Mouse (Mus musculus) midbrain, embryonic 11.5 days (tissue): ENCODE measurements around the gene Ndufc1. TPM values are rescaled to one million over a fixed set of nuclear protein-coding genes. Genes with fewer than 3 reads are reported as not detected.

Source experiments
- ATAC-seq: fragments of 200-750 bp; cut with Nextera tagmentation; 2 replicates; pipeline ENCODE4 v1.8.0; 2017; ENCODE audit warnings: moderate TSS enrichment, moderate library complexity; ENCODE audit not compliant: low FRiP score
- DNase-seq: peaks from one replicate; pipeline ENCODE4 v3.0.0; 2015; ENCODE audit warnings: low spot score; ENCODE audit errors: missing footprints
- H3K27ac ChIP-seq: fragments of 300-500 bp; sonication (generic); 2 replicates; pipeline ENCODE4 v1.5.1; 2014; ENCODE audit warnings: low read depth, low read length
- H3K27me3 ChIP-seq: fragments of 300-500 bp; sonication (generic); 2 replicates; pipeline ENCODE4 v1.6.1; 2014; ENCODE audit warnings: mild to moderate bottlenecking, low read length, moderate library complexity, mixed read lengths; ENCODE audit not compliant: control insufficient read depth, insufficient read depth
- H3K36me3 ChIP-seq: fragments of 300-500 bp; sonication (generic); 2 replicates; pipeline ENCODE4 v1.6.1; 2014; ENCODE audit warnings: mild to moderate bottlenecking, low read length, moderate library complexity, mixed read lengths; ENCODE audit not compliant: control insufficient read depth, insufficient read depth
- H3K4me1 ChIP-seq: fragments of 300-500 bp; sonication (generic); 2 replicates; pipeline ENCODE4 v1.6.1; 2014; ENCODE audit warnings: low read length; ENCODE audit not compliant: control insufficient read depth, insufficient read depth
- H3K4me2 ChIP-seq: fragments of 300-500 bp; sonication (generic); 2 replicates; pipeline ENCODE4 v1.6.1; 2014; ENCODE audit warnings: mild to moderate bottlenecking, moderate library complexity
- H3K4me3 ChIP-seq: fragments of 300-500 bp; sonication (generic); 2 replicates; pipeline ENCODE4 v1.5.1; 2014; ENCODE audit warnings: low read depth, low read length
- H3K9ac ChIP-seq: fragments of 300-500 bp; sonication (generic); 2 replicates; pipeline ENCODE4 v1.6.1; 2014; ENCODE audit warnings: low read length
- H3K9me3 ChIP-seq: fragments of 300-500 bp; sonication (generic); 2 replicates; pipeline ENCODE4 v1.6.1; 2016; ENCODE audit warnings: low read length; ENCODE audit not compliant: control insufficient read depth
- WGBS: fragments of 180-500 bp; shearing (Covaris S2); extraction: QIAGEN DNeasy Blood & Tissue Kit; methylation state at CpG from one replicate; pipeline ENCODE4 v1.1.7; 2014; 5-methylcytosine and 5-hydroxymethylcytosine counted together
- polyA plus RNA-seq: library from polyadenylated mRNA; unstranded; fragments of >200 nt; fragmentation: Nextera tagmentation; extraction: Ambion mirVana; gene quantifications from 2 replicates; pipeline ENCODE4 v1.2.1, GENCODE M21; 2014

The Ndufc1 gene
- polyA plus RNA-seq, 1 experiment from 2014 or later, result 783 TPM

DNA sequence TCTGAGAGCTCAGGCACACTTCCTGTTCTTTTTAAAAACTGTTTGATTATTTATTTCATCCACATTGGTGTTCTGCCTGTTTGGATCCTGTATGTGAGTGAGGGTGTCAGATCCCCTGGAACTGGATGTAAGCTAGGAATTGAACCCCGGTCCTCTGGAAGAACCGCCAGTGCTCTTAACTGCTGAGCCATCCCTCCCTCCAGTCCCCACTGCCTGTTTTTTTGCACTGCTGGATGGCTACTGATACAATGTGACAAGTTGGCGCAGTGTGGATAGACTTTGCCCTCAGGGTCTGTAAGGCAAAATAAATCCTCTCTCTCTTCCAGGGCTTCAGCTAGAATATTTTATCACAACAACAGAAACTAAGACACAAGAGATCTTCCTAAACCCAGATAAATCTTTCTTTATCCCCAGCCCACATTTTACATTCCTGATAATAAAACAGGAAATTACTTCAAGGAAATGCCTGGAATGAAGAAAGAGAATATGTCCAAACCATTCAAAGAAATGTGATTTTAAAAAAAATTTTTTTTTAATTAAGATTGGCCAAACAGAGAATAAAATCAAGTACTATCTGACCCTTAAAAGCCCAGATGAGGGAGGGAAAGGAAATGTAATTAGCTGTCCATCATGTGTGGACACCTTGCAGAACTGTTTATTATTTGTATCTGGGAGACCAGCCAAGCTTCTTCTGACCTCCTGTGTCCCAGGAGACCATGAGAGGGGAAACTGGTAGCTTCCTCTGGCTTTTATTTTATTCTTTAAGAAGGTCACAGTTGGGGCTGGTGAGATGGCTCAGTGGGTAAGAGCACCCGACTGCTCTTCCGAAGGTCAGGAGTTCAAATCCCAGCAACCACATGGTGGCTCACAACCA lies 28.8 kb downstream of the Ndufc1 start:
- DNase-seq (no peak), ATAC-seq (no peak)
- Histone ChIP-seq H3K4me2 (no peak overlapping the region), H3K27ac (no peak overlapping the region), H3K9me3 (no peaks in the 10 kb centered on the region), H3K9ac (no peak overlapping the region), H3K27me3 (no peaks in the 10 kb centered on the region), H3K4me3 (no peak overlapping the region), H3K36me3 (no peaks in the 10 kb centered on the region), H3K4me1 (peaks cover 2% of the 10 kb centered on the region; the same call in 1 of the 2 replicates)
- 81% methylated on average over 5 of the region's 5 CpGs for WGBS

DNA sequence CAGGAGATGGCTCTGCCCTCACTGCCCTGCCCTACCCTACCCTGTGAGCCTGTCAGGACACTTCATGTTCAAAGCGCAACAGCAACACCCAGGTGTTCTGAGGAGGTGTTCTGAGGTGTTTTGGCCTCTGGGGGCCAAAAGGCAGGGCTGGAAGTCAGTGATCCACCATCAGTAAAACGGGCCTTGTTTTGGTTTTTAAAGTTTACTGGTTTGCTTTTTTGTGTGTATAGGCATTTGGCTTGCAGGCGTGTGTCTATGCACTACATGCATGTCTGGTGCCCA lies 30.2 kb downstream of the Ndufc1 start:
- no peaks in the 10 kb centered on the region for H3K36me3 ChIP-seq
- H3K9me3 ChIP-seq, result no peaks in the 10 kb centered on the region
- no peaks in the 10 kb centered on the region for H3K27me3 ChIP-seq
- H3K9ac ChIP-seq, result no peak overlapping the region
- ATAC-seq (peak; percentile 44; the same call in 1 of the 2 replicates), DNase-seq (no peak)
- 89% methylated on average over 3 of the region's 3 CpGs for WGBS
- H3K4me1 ChIP-seq, result peaks cover 2% of the 10 kb centered on the region; the same call in 1 of the 2 replicates
- H3K4me2 ChIP-seq, result peak overlapping the region; percentile 20; the same call in 1 of the 2 replicates
- H3K27ac ChIP-seq, result no peak overlapping the region
- no peak overlapping the region for H3K4me3 ChIP-seq

DNA sequence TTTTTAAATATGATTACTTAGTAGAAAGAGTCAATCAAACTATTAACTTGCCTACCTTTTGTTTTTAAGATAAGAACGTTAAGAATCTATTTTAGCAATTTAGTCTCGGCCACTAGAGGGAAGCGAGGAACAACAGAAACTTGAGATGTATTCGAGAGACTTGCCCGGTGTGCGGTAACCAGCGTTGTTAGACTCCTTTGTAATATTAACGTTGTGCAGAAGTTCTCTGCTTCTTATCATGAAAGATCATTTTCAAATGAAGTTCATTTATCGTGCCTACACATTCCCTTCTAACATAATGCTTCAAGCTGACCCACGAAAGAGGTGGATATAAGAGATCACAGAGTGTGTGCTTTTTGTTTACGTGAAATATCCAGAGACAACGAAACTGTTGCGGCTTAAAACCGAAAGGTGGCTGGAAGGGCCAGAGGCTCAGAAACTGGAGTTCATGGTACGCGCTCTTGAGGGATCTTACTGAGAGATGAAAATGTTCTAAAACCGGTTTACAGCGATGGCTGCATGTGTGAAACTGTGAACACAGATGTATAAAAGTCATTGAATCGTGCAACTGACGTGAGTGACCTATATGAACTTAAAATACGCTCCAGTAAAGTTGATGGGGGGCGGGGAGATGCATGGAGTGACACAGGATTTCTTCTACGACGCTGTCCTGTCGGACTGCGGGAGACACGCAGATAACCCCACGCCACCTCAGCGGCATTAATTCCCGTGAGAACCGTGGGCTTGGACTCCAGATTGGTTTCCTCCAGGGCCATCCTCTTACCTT lies 30.7 kb downstream of the Ndufc1 start:
- H3K4me1 ChIP-seq, result peaks cover 2% of the 10 kb centered on the region; the same call in 1 of the 2 replicates
- H3K36me3 ChIP-seq, result no peaks in the 10 kb centered on the region
- H3K9ac ChIP-seq, result peak overlapping the region; percentile 47; the same call in 1 of the 2 replicates
- H3K27ac ChIP-seq, result no peak overlapping the region
- peak overlapping the region; percentile 20 for H3K4me2 ChIP-seq
- 50% methylated on average over 31 of the region's 31 CpGs for WGBS
- no peaks in the 10 kb centered on the region for H3K9me3 ChIP-seq
- H3K27me3 ChIP-seq, result no peaks in the 10 kb centered on the region
- ATAC-seq (no peak), DNase-seq (no peak)
- H3K4me3 ChIP-seq, result no peak overlapping the region

DNA sequence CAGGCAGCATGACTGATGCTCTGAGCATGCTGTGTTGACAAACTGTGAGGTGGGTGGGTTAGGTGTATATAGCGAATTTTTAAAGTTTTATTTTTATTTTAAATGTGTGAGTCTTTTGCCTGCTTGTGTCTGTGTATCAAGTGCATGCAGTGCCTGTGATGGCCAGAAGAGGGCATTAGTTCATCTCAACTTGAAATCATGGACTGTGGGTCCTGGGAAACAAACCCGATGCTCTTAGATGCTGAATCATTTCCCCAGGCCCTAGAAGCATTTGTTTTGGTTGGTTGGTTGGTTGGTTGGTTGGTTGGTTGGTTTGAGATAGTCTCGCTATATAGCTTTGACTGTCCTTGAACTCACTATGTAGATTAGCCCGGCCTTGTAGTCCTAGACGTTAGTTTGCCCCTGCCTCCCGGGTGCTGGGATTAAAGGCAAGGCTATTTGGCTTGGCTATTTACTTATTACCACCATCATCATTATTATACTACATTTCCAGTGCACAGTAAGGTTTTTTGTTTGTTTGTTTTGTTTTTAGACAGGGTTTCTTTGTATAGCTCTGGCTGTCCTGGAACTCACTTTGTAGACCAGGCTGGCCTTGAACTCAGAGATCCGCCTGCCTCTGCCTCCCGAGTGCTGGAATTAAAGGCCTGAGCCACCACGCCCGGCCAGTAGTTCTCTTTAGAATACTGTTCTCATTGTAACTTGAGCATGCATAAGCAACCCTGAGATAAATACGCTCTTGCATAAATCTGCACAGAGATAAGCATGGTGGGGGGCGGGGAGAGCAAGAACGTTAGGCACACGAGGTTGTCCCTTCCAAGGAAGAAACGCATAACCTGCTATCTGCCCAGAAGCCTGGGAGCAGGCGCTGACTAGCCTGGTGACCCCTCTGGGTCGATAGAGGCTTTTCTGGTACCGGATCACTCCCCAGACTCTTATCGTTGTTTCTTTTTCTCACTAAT lies 33.2 kb downstream of the Ndufc1 start:
- H3K36me3 ChIP-seq, result no peaks in the 10 kb centered on the region
- no peaks in the 10 kb centered on the region for H3K9me3 ChIP-seq
- H3K27me3 ChIP-seq, result no peaks in the 10 kb centered on the region
- ATAC-seq (no peak), DNase-seq (peak; percentile 80)
- 85% methylated on average over 19 of the region's 19 CpGs for WGBS
- H3K4me1 ChIP-seq, result peaks cover 2% of the 10 kb centered on the region; the same call in 1 of the 2 replicates
- no peak overlapping the region for H3K9ac ChIP-seq
- H3K27ac ChIP-seq, result no peak overlapping the region
- H3K4me2 ChIP-seq, result no peak overlapping the region
- no peak overlapping the region for H3K4me3 ChIP-seq

DNA sequence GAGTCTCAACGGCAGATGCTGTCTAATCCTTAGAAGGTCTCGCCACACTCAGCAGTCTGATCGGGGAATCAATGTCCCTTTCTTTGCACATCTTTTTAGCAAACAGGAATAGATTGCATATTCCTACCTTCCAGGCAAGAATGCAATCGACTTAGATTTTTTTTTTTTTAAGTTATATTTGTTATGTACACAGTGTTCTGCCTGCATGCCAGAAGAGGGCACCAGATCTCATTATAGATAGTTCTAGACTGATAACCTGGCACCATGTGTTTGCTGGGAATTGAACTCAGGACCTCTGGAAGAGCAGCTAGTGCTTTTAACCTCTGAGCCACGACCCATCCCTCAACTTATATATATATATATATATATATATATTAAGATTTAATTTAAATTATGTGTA lies 35.2 kb downstream of the Ndufc1 start:
- 73% methylated on average over 5 of the region's 5 CpGs for WGBS
- H3K27me3 ChIP-seq, result no peaks in the 10 kb centered on the region
- H3K36me3 ChIP-seq, result no peaks in the 10 kb centered on the region
- peaks cover 2% of the 10 kb centered on the region; the same call in 1 of the 2 replicates for H3K4me1 ChIP-seq
- H3K9me3 ChIP-seq, result no peaks in the 10 kb centered on the region
- no peak overlapping the region for H3K9ac ChIP-seq
- ATAC-seq (no peak), DNase-seq (peak; percentile 23)
- no peak overlapping the region for H3K4me2 ChIP-seq
- no peak overlapping the region for H3K4me3 ChIP-seq
- no peak overlapping the region for H3K27ac ChIP-seq

DNA sequence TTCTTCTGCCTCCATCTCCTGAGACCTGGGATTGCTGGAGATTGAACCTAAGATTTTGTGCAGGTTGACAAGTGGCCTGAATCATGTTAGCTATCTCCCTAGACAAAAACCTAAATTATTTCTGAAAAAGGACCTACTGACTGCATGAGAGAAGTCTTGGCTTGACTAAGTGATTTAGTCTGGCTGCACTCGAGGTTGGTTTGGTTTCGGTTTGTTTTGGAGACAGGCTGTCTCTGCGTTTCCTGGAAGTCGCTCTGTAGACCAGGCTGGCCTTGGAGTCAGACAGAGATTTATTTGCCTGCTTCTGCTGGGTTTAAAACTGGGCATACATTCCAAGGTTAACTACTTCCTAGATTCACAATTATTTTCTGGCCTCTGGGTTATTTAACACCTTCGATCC lies 35.9 kb downstream of the Ndufc1 start:
- DNase-seq (peak; percentile 72), ATAC-seq (no peak)
- H3K9ac ChIP-seq, result no peak overlapping the region
- no peaks in the 10 kb centered on the region for H3K4me1 ChIP-seq
- no peak overlapping the region for H3K4me2 ChIP-seq
- H3K9me3 ChIP-seq, result no peaks in the 10 kb centered on the region
- H3K36me3 ChIP-seq, result no peaks in the 10 kb centered on the region
- H3K4me3 ChIP-seq, result no peak overlapping the region
- WGBS, result 81% methylated on average over 5 of the region's 5 CpGs
- H3K27ac ChIP-seq, result no peak overlapping the region
- no peaks in the 10 kb centered on the region for H3K27me3 ChIP-seq

DNA sequence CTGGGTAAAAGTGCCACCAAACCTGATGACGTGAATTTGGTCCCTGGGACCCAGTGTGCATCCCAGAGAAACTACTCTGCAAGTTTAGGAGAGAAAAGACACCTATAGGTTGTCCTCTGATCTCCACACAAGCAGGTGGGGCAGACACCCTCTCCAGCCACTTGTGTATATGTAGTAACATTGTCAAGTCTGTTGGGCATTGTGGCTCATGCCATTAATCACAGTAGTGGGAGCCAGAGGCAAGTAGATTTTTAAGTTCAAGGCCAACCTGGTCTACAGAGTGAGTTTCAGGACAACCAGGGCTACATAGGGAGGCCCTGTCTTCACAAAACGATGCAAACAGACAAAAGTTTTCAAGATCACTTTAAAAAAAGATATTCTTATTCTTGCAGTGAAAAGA lies 37.0 kb downstream of the Ndufc1 start:
- Histone ChIP-seq H3K36me3 (no peaks in the 10 kb centered on the region), H3K27ac (no peak overlapping the region), H3K4me1 (no peaks in the 10 kb centered on the region), H3K27me3 (no peaks in the 10 kb centered on the region), H3K4me3 (no peak overlapping the region), H3K4me2 (no peak overlapping the region), H3K9me3 (no peaks in the 10 kb centered on the region), H3K9ac (no peak overlapping the region)
- WGBS, result 78% methylated on average over 2 of the region's 2 CpGs
- DNase-seq (no peak), ATAC-seq (no peak)

DNA sequence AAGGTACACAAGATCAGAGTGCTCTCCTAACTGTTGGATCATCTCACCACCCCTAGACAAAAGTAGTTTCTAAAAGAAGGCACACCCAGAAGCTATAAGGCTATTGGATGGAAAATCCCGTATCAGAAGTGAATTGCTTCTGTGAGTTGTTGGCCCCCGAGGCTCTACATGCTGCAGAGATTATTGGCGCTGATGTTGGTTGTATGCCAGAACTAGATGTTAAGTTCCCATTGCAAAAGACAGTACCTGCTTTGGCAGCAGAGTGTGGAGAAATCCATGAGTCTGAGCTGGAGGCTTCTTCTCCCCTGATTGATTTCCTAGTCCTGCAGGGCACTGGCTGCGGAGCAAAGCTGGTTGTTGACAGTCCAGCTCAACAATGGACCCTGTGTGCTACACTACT lies 40.8 kb downstream of the Ndufc1 start:
- DNase-seq, result no peak
- H3K9ac ChIP-seq, result no peak overlapping the region
- no peaks in the 10 kb centered on the region for H3K9me3 ChIP-seq
- ATAC-seq, result no peak
- H3K27me3 ChIP-seq, result no peaks in the 10 kb centered on the region; the same call in 1 of the 2 replicates
- no peak overlapping the region for H3K4me2 ChIP-seq
- no peak overlapping the region for H3K4me3 ChIP-seq
- WGBS, result 90% methylated on average over 4 of the region's 4 CpGs
- H3K36me3 ChIP-seq, result no peaks in the 10 kb centered on the region
- peaks cover 3% of the 10 kb centered on the region; the same call in 1 of the 2 replicates for H3K4me1 ChIP-seq
- no peak overlapping the region for H3K27ac ChIP-seq
